27 mouse cellular contexts compared by ENCODE assay signal in genomic region chr8:72901591-72901990, GRCm38 (mm10).
"Had no signal": no experiment of that assay in that cellular context is flagged by ENCODE, and none has a peak within 500 bp of the region (broad histone marks: within the 10 kb centered on the region; RNA-seq: fewer than 3 reads in every experiment).

No protein-coding gene starts in this region.

- ATAC-seq: hindbrain, embryonic 16.5 days; inflammation-experienced regulatory T-cells, adult 6 months; intestine, embryonic 15.5 days; intestine, postnatal 0 days had no signal

- H3K9ac ChIP-seq: heart, embryonic 13.5 days; heart, embryonic 15.5 days; hindbrain, embryonic 12.5 days; hindbrain, embryonic 14.5 days; intestine, embryonic 15.5 days; limb, embryonic 12.5 days; liver, embryonic 13.5 days had no signal

- H3K27me3 ChIP-seq: heart, embryonic 13.5 days; heart, embryonic 15.5 days; hindbrain, embryonic 12.5 days; intestine, embryonic 15.5 days; limb, embryonic 12.5 days; liver, embryonic 13.5 days had no signal

- H3K27ac ChIP-seq: gastrocnemius, adult 2 months; heart, adult 2 months; heart, embryonic 13.5 days; heart, embryonic 15.5 days; hindbrain, embryonic 10.5 days; hindbrain, embryonic 12.5 days; hindbrain, embryonic 14.5 days; intestine, embryonic 15.5 days; left cerebral cortex, adult 2 months; limb, embryonic 10.5 days; limb, embryonic 12.5 days; liver, embryonic 13.5 days had no signal

- H3K36me3 ChIP-seq: heart, embryonic 13.5 days; heart, embryonic 15.5 days; hindbrain, embryonic 10.5 days; hindbrain, embryonic 12.5 days; intestine, embryonic 15.5 days; limb, embryonic 10.5 days; limb, embryonic 12.5 days; liver, embryonic 13.5 days had no signal

- H3K9me3 ChIP-seq: heart, embryonic 13.5 days; heart, embryonic 15.5 days; hindbrain, embryonic 10.5 days; hindbrain, embryonic 12.5 days; intestine, embryonic 15.5 days; limb, embryonic 10.5 days; limb, embryonic 12.5 days; liver, embryonic 13.5 days had no signal

- H3K4me3 ChIP-seq: gastrocnemius, adult 2 months; heart, adult 2 months; heart, embryonic 13.5 days; heart, embryonic 15.5 days; hindbrain, embryonic 10.5 days; hindbrain, embryonic 12.5 days; intestine, embryonic 15.5 days; left cerebral cortex, adult 2 months; limb, embryonic 10.5 days; limb, embryonic 12.5 days; liver, embryonic 13.5 days had no signal

- H3K4me2 ChIP-seq: heart, embryonic 11.5 days; heart, embryonic 13.5 days; heart, embryonic 15.5 days; hindbrain, embryonic 12.5 days; hindbrain, embryonic 14.5 days; intestine, embryonic 15.5 days; limb, embryonic 12.5 days; liver, embryonic 11.5 days; liver, embryonic 13.5 days had no signal

- DNase-seq: gastrocnemius, adult 2 months; gastrocnemius, postnatal 10 days; gastrocnemius, postnatal 25 days; heart, adult 11 months; heart, adult 2 months; heart, postnatal 14 days; heart, postnatal 4 days; kidney, adult 18-20 months; kidney, adult 8-10 months; kidney, postnatal 10 days; kidney, postnatal 36 days; liver; liver, embryonic 13.5 days had no signal

- H3K4me1 ChIP-seq: heart, embryonic 13.5 days; heart, embryonic 15.5 days; hindbrain, embryonic 10.5 days; hindbrain, embryonic 12.5 days; intestine, embryonic 15.5 days; limb, embryonic 10.5 days; limb, embryonic 12.5 days; liver, embryonic 13.5 days had no signal
